Comparison of ENCODE assay signal across 9 mouse cellular contexts in genomic region chr9:27109533-27110514, GRCm38 (mm10). TPM values are rescaled to one million over a fixed set of nuclear protein-coding genes. Genes with fewer than 3 reads are reported as not detected.
DNase-seq lines count a peak whose midpoint lies in the region; ATAC-seq lines count a peak whose summit lies in the region.
"Had no signal": no experiment of that assay in that cellular context is flagged by ENCODE, and none has a peak within 500 bp of the region (broad histone marks: within the 10 kb centered on the region; RNA-seq: fewer than 3 reads in every experiment).

No protein-coding gene starts in this region.

- no peak overlapping the region for H3K9ac ChIP-seq in forebrain, embryonic 12.5 days
- H3K9ac ChIP-seq in forebrain, embryonic 11.5 days (ENCODE audit: low read length) = no peak overlapping the region
- H3K9ac ChIP-seq in liver, embryonic 11.5 days (ENCODE audit: low read depth, low read length) = no peak overlapping the region

- DNase-seq in forebrain, embryonic 11.5 days (ENCODE audit: low spot score) = no peak
- DNase-seq in adrenal gland, adult 18-20 months (ENCODE audit: low spot score in 2 of 2) = peak; percentile 35 to 50
- peak; percentile 21 to 42 for DNase-seq in gastrocnemius, adult 8-10 months (ENCODE audit: low spot score in 2 of 2)
- DNase-seq in kidney, adult 18-20 months = peak; percentile 60
- peak; percentile 39 for DNase-seq in liver, embryonic 11.5 days (ENCODE audit: low spot score)
- DNase-seq in ovary, postnatal 14 days (ENCODE audit: low spot score) = peak; percentile 7
- DNase-seq in cerebellum, adult 8-10 months = no peak

- H3K4me3 ChIP-seq in forebrain, embryonic 12.5 days (replicated peaks) = no peak overlapping the region
- no peak overlapping the region for H3K4me3 ChIP-seq in forebrain, embryonic 11.5 days (ENCODE audit: low read depth, low read length)
- H3K4me3 ChIP-seq in liver, embryonic 11.5 days (ENCODE audit: low read depth, low read length) = no peak overlapping the region
- H3K4me3 ChIP-seq: erythroblast, embryonic 14.5 days had no signal

- no peak for ATAC-seq in forebrain, embryonic 12.5 days (ENCODE audit: low FRiP score)
- ATAC-seq in forebrain, embryonic 11.5 days (replicated peaks; ENCODE audit: low FRiP score) = no peak
- peak; percentile 80 for ATAC-seq in liver, embryonic 11.5 days (replicated peaks; ENCODE audit: low FRiP score)

- peaks cover 14% of the 10 kb centered on the region for H3K36me3 ChIP-seq in forebrain, embryonic 12.5 days (replicated peaks)
- no peaks in the 10 kb centered on the region; the same call in 1 of the 2 replicates for H3K36me3 ChIP-seq in forebrain, embryonic 11.5 days (ENCODE audit: control insufficient read depth, insufficient read depth, low read length)
- H3K36me3 ChIP-seq in liver, embryonic 11.5 days (ENCODE audit: control insufficient read depth, insufficient read depth, low read length) = no peaks in the 10 kb centered on the region

- H3K9me3 ChIP-seq in forebrain, embryonic 12.5 days = no peaks in the 10 kb centered on the region
- H3K9me3 ChIP-seq in forebrain, embryonic 11.5 days (ENCODE audit: control insufficient read depth, low read length) = no peaks in the 10 kb centered on the region
- no peaks in the 10 kb centered on the region for H3K9me3 ChIP-seq in liver, embryonic 11.5 days (ENCODE audit: control insufficient read depth, low read length)

- H3K27me3 ChIP-seq in forebrain, embryonic 12.5 days = no peaks in the 10 kb centered on the region
- H3K27me3 ChIP-seq in forebrain, embryonic 11.5 days (ENCODE audit: control insufficient read depth, insufficient read depth, low read length) = no peaks in the 10 kb centered on the region
- H3K27me3 ChIP-seq in liver, embryonic 11.5 days (replicated peaks; ENCODE audit: control insufficient read depth, insufficient read depth, low read length) = no peaks in the 10 kb centered on the region

- 85% methylated on average over 22 of the region's 22 CpGs for WGBS in forebrain, embryonic 12.5 days
- WGBS in forebrain, embryonic 11.5 days = 84% methylated on average over 22 of the region's 22 CpGs
- 55% methylated on average over 22 of the region's 22 CpGs for whole genome bisulfite sequencing in liver, embryonic 11.5 days

- peak overlapping the region; percentile 36 for H3K27ac ChIP-seq in forebrain, embryonic 12.5 days
- H3K27ac ChIP-seq in forebrain, embryonic 11.5 days (ENCODE audit: low read depth, low read length) = no peak overlapping the region
- no peak overlapping the region for H3K27ac ChIP-seq in liver, embryonic 11.5 days (ENCODE audit: low read depth, low read length)

- peaks cover 18% of the 10 kb centered on the region for H3K4me1 ChIP-seq in forebrain, embryonic 12.5 days
- no peaks in the 10 kb centered on the region for H3K4me1 ChIP-seq in forebrain, embryonic 11.5 days (replicated peaks; ENCODE audit: control insufficient read depth, insufficient read depth, low read length)
- H3K4me1 ChIP-seq in liver, embryonic 11.5 days (replicated peaks; ENCODE audit: control insufficient read depth, insufficient read depth, low read length) = peaks cover 3% of the 10 kb centered on the region; the same call in 1 of the 2 replicates

- H3K4me2 ChIP-seq in forebrain, embryonic 12.5 days = no peak overlapping the region
- H3K4me2 ChIP-seq in forebrain, embryonic 11.5 days (ENCODE audit: low read depth, low read length, severe bottlenecking) = no peak overlapping the region
- H3K4me2 ChIP-seq in liver, embryonic 11.5 days = peak overlapping the region; percentile 19; the same call in 1 of the 2 replicates

RNA-seq across cellular contexts. Expression of gene Jam3, which starts 45.4 kb away (rescaled TPM):
- polyA plus RNA-seq in forebrain, embryonic 12.5 days (2016; fragmentation: Nextera tagmentation; extraction: Ambion mirVana) = 146 and 155 TPM in 2 replicates
- polyA plus RNA-seq in forebrain, embryonic 11.5 days (2014; fragmentation: Nextera tagmentation; extraction: Ambion mirVana) = 168 and 176 TPM in 2 replicates
- 10 to 100 TPM; 32.4 to 35.4 TPM for total RNA-seq in adrenal gland, adult 18-20 months (2021)
- 1 to 10 TPM; 4.6 to 7.1 (median 5.2) TPM for total RNA-seq in gastrocnemius, adult 8-10 months (2022)
- polyA plus RNA-seq in liver, embryonic 11.5 days (2014; fragmentation: Nextera tagmentation; extraction: Ambion mirVana) = 26.3 and 31.6 TPM in 2 replicates

Comparison
In these comparisons a context has a peak if more than half of its experiments do, and no peak if none do; other contexts are left out.
1. DNase-seq: peak in adrenal gland, adult 18-20 months (2 of 2), gastrocnemius, adult 8-10 months (2 of 2), kidney, adult 18-20 months (single experiment), liver, embryonic 11.5 days (single experiment) and ovary, postnatal 14 days (single experiment); none in forebrain, embryonic 11.5 days (single experiment) and cerebellum, adult 8-10 months (single experiment).